Mouse (Mus musculus): Measurements from ENCODE around the gene Fgf15. TPM values are rescaled to one million over a fixed set of nuclear protein-coding genes. Genes with fewer than 3 reads are reported as not detected.
"Not testable (repeated sequence)": the region's sequence is repeated elsewhere in the genome, so short reads cannot be mapped to it uniquely, and the experiment has no call there.

Fgf15 gene
- polyA plus RNA-seq, 1 experiment from 2014 or later = 0.11 TPM

DNA sequence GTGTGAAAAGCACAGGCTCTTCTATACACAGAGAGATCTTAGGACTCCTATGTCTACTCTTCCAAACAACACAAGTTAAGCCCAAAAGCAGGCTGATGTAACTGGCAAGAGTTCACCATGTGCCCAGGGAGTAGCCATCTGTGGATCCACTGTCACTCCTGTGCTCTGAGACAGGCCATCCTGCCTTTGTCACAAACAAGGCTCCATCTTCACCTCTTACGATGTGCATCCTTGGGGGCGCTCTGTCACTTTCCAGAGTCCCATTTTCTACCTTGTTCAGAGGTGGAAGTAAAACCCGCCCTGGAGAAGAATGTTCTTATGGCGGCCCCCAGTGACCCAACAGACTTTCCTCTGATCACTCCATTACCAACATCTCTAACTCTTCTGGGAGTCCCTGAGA lies 1.6 kb upstream of the Fgf15 start:
- Histone ChIP-seq H3K9ac (ENCODE audit: low read depth, low read length) (no peak overlapping the region), H3K4me1 (ENCODE audit: control insufficient read depth, insufficient read depth, low read length) (peaks cover 17% of the 10 kb centered on the region), H3K9me3 (replicated peaks; ENCODE audit: control insufficient read depth, low read length) (no peaks in the 10 kb centered on the region), H3K4me2 (peak overlapping the region; percentile 92), H3K27me3 (ENCODE audit: control insufficient read depth, insufficient read depth, low read length) (peaks cover 63% of the 10 kb centered on the region), H3K4me3 (ENCODE audit: low read depth, low read length) (peak overlapping the region; percentile 49), H3K27ac (ENCODE audit: low read depth, low read length) (no peak overlapping the region), H3K36me3 (ENCODE audit: control insufficient read depth, insufficient read depth, low read length) (no peaks in the 10 kb centered on the region)
- WGBS (ENCODE audit: insufficient replicate concordance) = 11% methylated on average over 4 of the region's 4 CpGs
- ATAC-seq (replicated peaks; ENCODE audit: insufficient number of reproducible peaks, low FRiP score, low TSS enrichment) = no peak

GRCm38 (mm10) chr7:144895305-144896111 lies 823 bp upstream of the Fgf15 start:
- peaks cover 17% of the 10 kb centered on the region for H3K4me1 ChIP-seq (ENCODE audit: control insufficient read depth, insufficient read depth, low read length)
- no peak overlapping the region for H3K27ac ChIP-seq (ENCODE audit: low read depth, low read length)

DNA sequence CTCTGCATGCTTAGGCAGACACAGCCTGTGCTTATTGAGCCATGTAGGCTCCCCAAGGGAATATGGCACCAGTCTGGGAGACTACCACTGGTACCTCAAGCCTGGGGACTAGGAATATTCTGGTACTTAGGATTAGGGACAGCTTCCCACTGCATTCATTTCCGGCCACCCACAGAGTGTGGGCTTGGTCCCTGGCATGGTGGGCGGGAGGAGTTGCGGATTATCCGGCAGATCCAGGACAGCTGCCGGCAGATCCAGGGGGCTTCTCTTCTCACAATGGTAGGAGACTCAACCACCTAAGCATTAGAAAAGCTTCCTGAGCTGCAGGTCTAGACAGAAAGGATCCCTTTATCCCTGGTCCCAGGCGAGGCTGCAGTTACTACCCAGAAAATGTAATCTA lies 2.2 kb downstream of the Fgf15 start:
- 49% methylated on average over 6 of the region's 6 CpGs for WGBS (ENCODE audit: insufficient replicate concordance)
- Histone ChIP-seq H3K9me3 (replicated peaks; ENCODE audit: control insufficient read depth, low read length) (no peaks in the 10 kb centered on the region), H3K36me3 (ENCODE audit: control insufficient read depth, insufficient read depth, low read length) (no peaks in the 10 kb centered on the region), H3K27me3 (ENCODE audit: control insufficient read depth, insufficient read depth, low read length) (peaks cover 63% of the 10 kb centered on the region), H3K27ac (ENCODE audit: low read depth, low read length) (no peak overlapping the region), H3K9ac (ENCODE audit: low read depth, low read length) (no peak overlapping the region), H3K4me1 (ENCODE audit: control insufficient read depth, insufficient read depth, low read length) (peaks cover 17% of the 10 kb centered on the region), H3K4me2 (no peak overlapping the region), H3K4me3 (ENCODE audit: low read depth, low read length) (no peak overlapping the region)
- no peak for ATAC-seq (replicated peaks; ENCODE audit: insufficient number of reproducible peaks, low FRiP score, low TSS enrichment)

More at GRCm38 (mm10) chr7:144895305-144896111, 823 bp upstream of the Fgf15 start:
- Histone ChIP-seq H3K9ac (ENCODE audit: low read depth, low read length) (peak overlapping the region; percentile 40; the same call in 1 of the 2 replicates), H3K4me2 (peak overlapping the region; percentile 92), H3K9me3 (replicated peaks; ENCODE audit: control insufficient read depth, low read length) (no peaks in the 10 kb centered on the region), H3K27me3 (ENCODE audit: control insufficient read depth, insufficient read depth, low read length) (peaks cover 59% of the 10 kb centered on the region), H3K4me3 (ENCODE audit: low read depth, low read length) (peak overlapping the region; percentile 49), H3K36me3 (ENCODE audit: control insufficient read depth, insufficient read depth, low read length) (no peaks in the 10 kb centered on the region)
- under 1% methylated on average over 37 of the region's 37 CpGs for WGBS (ENCODE audit: insufficient replicate concordance)
- peak; percentile 71; the same call in 1 of the 2 replicates for ATAC-seq (replicated peaks; ENCODE audit: insufficient number of reproducible peaks, low FRiP score, low TSS enrichment)

DNA sequence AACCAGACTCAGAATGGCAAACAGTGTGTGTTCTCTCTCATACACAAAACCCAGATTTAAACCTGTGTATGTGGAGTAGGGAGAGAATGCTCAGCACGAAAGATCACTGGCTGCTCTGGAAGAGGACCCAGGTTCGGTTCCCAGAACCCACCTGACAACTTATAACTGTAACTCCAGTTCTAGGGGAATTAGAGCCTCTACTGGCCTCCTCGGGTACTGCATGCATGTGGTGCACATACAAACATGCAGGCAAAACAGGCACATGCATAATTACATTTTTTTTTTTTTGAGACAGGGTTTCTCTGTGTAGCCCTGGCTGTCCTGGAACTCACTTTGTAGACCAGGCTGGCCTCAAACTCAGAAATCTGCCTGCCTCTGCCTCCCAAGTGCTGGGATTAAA lies 9.2 kb downstream of the Fgf15 start:
- not testable (repeated sequence) for H3K4me2 ChIP-seq; H3K9ac ChIP-seq (ENCODE audit: low read depth, low read length); H3K27ac ChIP-seq (ENCODE audit: low read depth, low read length); H3K36me3 ChIP-seq (ENCODE audit: control insufficient read depth, insufficient read depth, low read length); H3K4me1 ChIP-seq (ENCODE audit: control insufficient read depth, insufficient read depth, low read length); H3K9me3 ChIP-seq (replicated peaks; ENCODE audit: control insufficient read depth, low read length); H3K27me3 ChIP-seq (ENCODE audit: control insufficient read depth, insufficient read depth, low read length); H3K4me3 ChIP-seq (ENCODE audit: low read depth, low read length); ATAC-seq (replicated peaks; ENCODE audit: insufficient number of reproducible peaks, low FRiP score, low TSS enrichment)
- WGBS (ENCODE audit: insufficient replicate concordance) = 84% methylated on average over 3 of the region's 3 CpGs

DNA sequence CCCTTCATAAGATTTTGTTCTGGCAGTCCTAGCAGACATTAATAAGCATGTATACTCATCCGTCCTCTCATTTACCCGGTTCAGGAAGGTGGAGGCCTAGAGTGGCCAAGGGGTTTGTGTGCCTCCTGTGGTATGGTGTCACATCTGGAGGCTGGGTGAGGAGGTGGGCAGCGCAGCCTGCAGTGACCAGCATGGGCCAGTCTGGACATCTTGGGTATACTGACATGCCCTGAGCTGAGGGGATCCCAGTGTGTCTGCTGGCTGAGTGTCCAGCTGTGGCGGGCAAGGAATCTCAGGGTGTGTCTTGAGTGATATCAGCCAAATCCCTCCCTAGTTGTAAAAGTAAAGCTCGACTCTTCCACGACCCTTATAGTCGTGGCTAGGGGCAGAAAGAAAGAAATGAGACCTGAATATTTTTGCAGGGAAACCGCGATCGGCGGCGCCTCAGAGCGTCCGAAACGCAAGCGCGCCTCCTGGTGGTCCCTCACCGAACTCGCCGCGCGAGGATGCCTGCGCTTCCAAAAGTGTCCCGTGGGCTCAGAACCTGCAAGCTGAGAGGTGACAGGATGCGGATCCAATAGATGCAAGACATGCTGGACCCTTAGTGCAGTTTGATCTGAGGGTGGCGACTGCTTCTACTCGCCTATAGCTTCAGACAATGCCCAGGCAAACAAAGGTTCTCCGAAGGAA lies 10.5 kb downstream of the Fgf15 start:
- Histone ChIP-seq H3K4me3 (ENCODE audit: low read depth, low read length) (0 out of 2 replicates have a peak overlapping the region, but pooled peaks have one; percentile 22), H3K27ac (ENCODE audit: low read depth, low read length) (no peak overlapping the region), H3K9me3 (replicated peaks; ENCODE audit: control insufficient read depth, low read length) (0 out of 2 replicates have a peak, but pooled peaks cover 2% of the 10 kb centered on the region), H3K4me1 (ENCODE audit: control insufficient read depth, insufficient read depth, low read length) (0 out of 2 replicates have a peak, but pooled peaks cover 3% of the 10 kb centered on the region), H3K27me3 (ENCODE audit: control insufficient read depth, insufficient read depth, low read length) (peaks cover 3% of the 10 kb centered on the region; the same call in 1 of the 2 replicates), H3K4me2 (peak overlapping the region; percentile 61), H3K36me3 (ENCODE audit: control insufficient read depth, insufficient read depth, low read length) (no peaks in the 10 kb centered on the region), H3K9ac (ENCODE audit: low read depth, low read length) (peak overlapping the region; percentile 43; the same call in 1 of the 2 replicates)
- 10% methylated on average over 28 of the region's 28 CpGs for WGBS (ENCODE audit: insufficient replicate concordance)
- ATAC-seq (replicated peaks; ENCODE audit: insufficient number of reproducible peaks, low FRiP score, low TSS enrichment) = no peak; the same call in 1 of the 2 replicates

- ATAC-seq (replicated peaks; ENCODE audit: insufficient number of reproducible peaks, low FRiP score, low TSS enrichment) = no peak
- Histone ChIP-seq H3K36me3 (ENCODE audit: control insufficient read depth, insufficient read depth, low read length) (no peaks in the 10 kb centered on the region), H3K4me3 (ENCODE audit: low read depth, low read length) (no peak overlapping the region), H3K4me2 (0 out of 2 replicates have a peak overlapping the region, but pooled peaks have one; percentile 61), H3K27ac (ENCODE audit: low read depth, low read length) (no peak overlapping the region), H3K9ac (ENCODE audit: low read depth, low read length) (no peak overlapping the region), H3K9me3 (replicated peaks; ENCODE audit: control insufficient read depth, low read length) (0 out of 2 replicates have a peak, but pooled peaks cover 2% of the 10 kb centered on the region), H3K27me3 (ENCODE audit: control insufficient read depth, insufficient read depth, low read length) (no peaks in the 10 kb centered on the region; the same call in 1 of the 2 replicates), H3K4me1 (ENCODE audit: control insufficient read depth, insufficient read depth, low read length) (0 out of 2 replicates have a peak, but pooled peaks cover 3% of the 10 kb centered on the region)
- WGBS (ENCODE audit: insufficient replicate concordance) = 9% methylated on average over 8 of the region's 8 CpGs
Observed at GRCm38 (mm10) chr7:144907793-144908192, 11.5 kb downstream of the Fgf15 start.

DNA sequence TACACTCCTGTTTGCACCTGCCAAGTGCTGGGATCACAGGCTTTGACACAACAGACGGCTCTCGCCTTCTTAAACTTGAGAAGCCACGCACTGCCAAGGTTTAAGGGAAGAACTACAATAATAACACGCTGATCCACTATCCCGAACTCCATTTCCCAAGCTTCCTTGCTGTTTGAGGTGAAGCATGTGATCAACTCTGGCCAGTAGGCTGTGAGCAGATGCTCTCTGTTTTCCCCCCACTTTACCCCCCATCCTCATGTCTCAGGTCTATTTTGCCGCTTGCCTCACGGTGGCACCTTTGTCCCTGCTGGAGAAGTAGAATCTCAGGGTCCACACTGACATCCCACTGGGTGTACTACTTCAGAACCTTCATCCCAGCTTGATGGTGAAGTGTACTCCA lies 12.4 kb downstream of the Fgf15 start:
- 29% methylated on average over 7 of the region's 7 CpGs for WGBS (ENCODE audit: insufficient replicate concordance)
- H3K4me3 ChIP-seq (ENCODE audit: low read depth, low read length) = no peak overlapping the region
- H3K27ac ChIP-seq (ENCODE audit: low read depth, low read length) = no peak overlapping the region
- H3K9me3 ChIP-seq (replicated peaks; ENCODE audit: control insufficient read depth, low read length) = 0 out of 2 replicates have a peak, but pooled peaks cover 2% of the 10 kb centered on the region
- H3K9ac ChIP-seq (ENCODE audit: low read depth, low read length) = no peak overlapping the region
- 0 out of 2 replicates have a peak, but pooled peaks cover 3% of the 10 kb centered on the region for H3K4me1 ChIP-seq (ENCODE audit: control insufficient read depth, insufficient read depth, low read length)
- H3K36me3 ChIP-seq (ENCODE audit: control insufficient read depth, insufficient read depth, low read length) = no peaks in the 10 kb centered on the region
- no peaks in the 10 kb centered on the region; the same call in 1 of the 2 replicates for H3K27me3 ChIP-seq (ENCODE audit: control insufficient read depth, insufficient read depth, low read length)
- ATAC-seq (replicated peaks; ENCODE audit: insufficient number of reproducible peaks, low FRiP score, low TSS enrichment) = no peak
- no peak overlapping the region; the same call in 1 of the 2 replicates for H3K4me2 ChIP-seq

DNA sequence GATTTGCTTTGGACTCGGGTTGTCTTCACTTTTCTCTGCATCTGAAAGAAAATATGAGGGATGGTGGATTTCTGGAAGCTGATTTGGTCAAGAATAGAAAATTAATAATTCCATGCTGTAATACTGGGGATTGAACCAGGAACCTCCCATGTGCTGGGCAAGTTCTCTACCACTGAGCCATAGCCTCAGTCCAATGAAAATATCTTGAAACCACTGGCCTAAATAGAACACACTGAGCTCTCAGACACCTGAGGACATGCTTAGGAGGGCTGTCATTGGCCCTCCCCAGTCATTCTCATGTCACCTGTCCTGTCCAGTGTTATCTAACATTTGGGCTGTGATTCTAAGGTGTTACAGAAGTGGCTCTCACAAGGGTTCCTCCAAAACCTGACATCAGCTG lies 14.8 kb downstream of the Fgf15 start:
- no peak for ATAC-seq (replicated peaks; ENCODE audit: insufficient number of reproducible peaks, low FRiP score, low TSS enrichment)
- 70% methylated on average over 1 of the region's 1 CpGs for WGBS (ENCODE audit: insufficient replicate concordance)
- no peaks in the 10 kb centered on the region for H3K9me3 ChIP-seq (replicated peaks; ENCODE audit: control insufficient read depth, low read length)
- peaks cover 10% of the 10 kb centered on the region for H3K4me1 ChIP-seq (ENCODE audit: control insufficient read depth, insufficient read depth, low read length)
- no peak overlapping the region for H3K9ac ChIP-seq (ENCODE audit: low read depth, low read length)
- no peaks in the 10 kb centered on the region; the same call in 1 of the 2 replicates for H3K27me3 ChIP-seq (ENCODE audit: control insufficient read depth, insufficient read depth, low read length)
- H3K4me3 ChIP-seq (ENCODE audit: low read depth, low read length) = no peak overlapping the region
- H3K4me2 ChIP-seq = no peak overlapping the region
- H3K27ac ChIP-seq (ENCODE audit: low read depth, low read length) = no peak overlapping the region
- H3K36me3 ChIP-seq (ENCODE audit: control insufficient read depth, insufficient read depth, low read length) = no peaks in the 10 kb centered on the region
